Mouse (Mus musculus) CH12.LX (cell line): Measurements from ENCODE around the gene Ptger3. TPM values are rescaled to one million over a fixed set of nuclear protein-coding genes. Genes with fewer than 3 reads are reported as not detected.

Experiments used
- DNase-seq: peaks from one replicate; pipeline ENCODE4 v3.0.0-alpha.2; 2013; ENCODE audit errors: extremely low read depth
- H3K27ac ChIP-seq: 2 replicates; pipeline ENCODE4 v1.5.1; 2012; ENCODE audit warnings: low read depth, mild to moderate bottlenecking, control low read depth, moderate library complexity; ENCODE audit not compliant: insufficient read depth
- H3K27me3 ChIP-seq: replicated peaks from 2 replicates; pipeline ENCODE3; 2012; ENCODE audit warnings: inconsistent platforms
- H3K36me3 ChIP-seq, 2 experiments: replicated peaks in 1 of 2; 2 replicates each; pipeline versions ENCODE3 to v1.6.1; 2012; ENCODE audit warnings: inconsistent platforms in 1 of 2, low read length in 1 of 2, mild to moderate bottlenecking in 1 of 2, mixed read lengths in 1 of 2, moderate library complexity in 1 of 2; ENCODE audit not compliant: control insufficient read depth in 1 of 2, insufficient read depth in 1 of 2
- H3K4me1 ChIP-seq, 2 experiments: 2 replicates each; pipeline ENCODE4 v1.6.1; 2012; ENCODE audit warnings: inconsistent platforms in 1 of 2, moderate library complexity in 1 of 2; ENCODE audit not compliant: insufficient read depth in 2 of 2, control insufficient read depth in 1 of 2
- H3K4me2 ChIP-seq: 2 replicates; pipeline ENCODE4 v1.6.1; 2012; ENCODE audit warnings: low read depth, mild to moderate bottlenecking, control low read depth; ENCODE audit not compliant: poor library complexity, insufficient read depth, severe bottlenecking
- H3K4me3 ChIP-seq, 3 experiments: fragments of 150-350 bp in 1 of 3; sonication (generic) in 1 of 3; replicated peaks in 1 of 3; 2 replicates each; pipeline versions ENCODE3 to v1.5.1; 2011 to 2012; ENCODE audit warnings: low read depth in 2 of 3, low read length in 2 of 3, mild to moderate bottlenecking in 2 of 3, moderate library complexity in 2 of 3, control low read depth in 1 of 3, improper control_type of control experiment in 1 of 3, inconsistent platforms in 1 of 3, mixed read lengths in 1 of 3; ENCODE audit not compliant: poor library complexity in 1 of 3
- H3K79me2 ChIP-seq: replicated peaks from 2 replicates; pipeline ENCODE4 v1.6.1; 2012; ENCODE audit warnings: mild to moderate bottlenecking, moderate library complexity; ENCODE audit not compliant: control insufficient read depth, poor library complexity, insufficient read depth, severe bottlenecking; ENCODE audit errors: extremely low read depth
- H3K9ac ChIP-seq: 2 replicates; pipeline ENCODE4 v1.6.1; 2012; ENCODE audit warnings: low read depth, mild to moderate bottlenecking, control low read depth, moderate library complexity; ENCODE audit not compliant: insufficient read depth
- H3K9me3 ChIP-seq: replicated peaks from 2 replicates; pipeline ENCODE3; 2012; ENCODE audit warnings: low read length, inconsistent platforms, mixed read lengths
- CHD1 ChIP-seq: IDR thresholded peaks from 2 replicates; pipeline ENCODE4 v1.6.1; 2012; ENCODE audit warnings: low read depth, low read length, improper control_type of control experiment, inconsistent platforms
- CHD2 ChIP-seq: IDR thresholded peaks from 2 replicates; pipeline ENCODE4 v1.6.1; 2011; ENCODE audit warnings: low read length, improper control_type of control experiment
- CTCF ChIP-seq, 2 experiments: IDR thresholded peaks in 1 of 2; conservative IDR thresholded peaks in 1 of 2; 2 replicates each; pipeline ENCODE4 v1.5.1; 2011 to 2012; ENCODE audit warnings: low read depth in 2 of 2, low read length in 2 of 2, improper control_type of control experiment in 1 of 2, inconsistent platforms in 1 of 2, mild to moderate bottlenecking in 1 of 2, moderate library complexity in 1 of 2
- E2F4 ChIP-seq: IDR thresholded peaks from 2 replicates; pipeline ENCODE4 v1.6.1; 2011; ENCODE audit warnings: low read depth, low read length, improper control_type of control experiment; ENCODE audit not compliant: insufficient replicate concordance
- ELF1 ChIP-seq: IDR thresholded peaks from 2 replicates; pipeline ENCODE4 v1.6.1; 2014; ENCODE audit warnings: low read depth, mild to moderate bottlenecking, inconsistent platforms, low read length, improper control_type of control experiment
- EP300 ChIP-seq: IDR thresholded peaks from 2 replicates; pipeline ENCODE4 v1.6.1; 2011; ENCODE audit warnings: low read length, improper control_type of control experiment
- ETS1 ChIP-seq: conservative IDR thresholded peaks from 2 replicates; pipeline ENCODE4 v1.6.1; 2012; ENCODE audit warnings: low read depth, mild to moderate bottlenecking, inconsistent platforms, low read length, improper control_type of control experiment, moderate library complexity
- GABPA ChIP-seq: IDR thresholded peaks from 2 replicates; pipeline ENCODE4 v1.6.1; 2012; ENCODE audit warnings: low read depth, low read length, improper control_type of control experiment, inconsistent platforms; ENCODE audit not compliant: insufficient replicate concordance
- HCFC1 ChIP-seq: IDR thresholded peaks from 2 replicates; pipeline ENCODE4 v1.6.1; 2012; ENCODE audit warnings: low read depth, mild to moderate bottlenecking, inconsistent platforms, low read length, improper control_type of control experiment
- IRF4 ChIP-seq: IDR thresholded peaks from 2 replicates; pipeline ENCODE4 v1.6.1; 2014; ENCODE audit warnings: low read depth, mild to moderate bottlenecking, inconsistent platforms, low read length, improper control_type of control experiment
- JUN ChIP-seq: IDR thresholded peaks from 2 replicates; pipeline ENCODE4 v1.6.1; 2011; ENCODE audit warnings: low read depth, mild to moderate bottlenecking, low read length, improper control_type of control experiment, moderate library complexity; ENCODE audit not compliant: insufficient read depth
- KAT2A ChIP-seq: IDR thresholded peaks from 2 replicates; pipeline ENCODE4 v1.6.1; 2012; ENCODE audit warnings: low read length, improper control_type of control experiment, inconsistent platforms; ENCODE audit not compliant: insufficient replicate concordance
- MAX ChIP-seq: IDR thresholded peaks from 2 replicates; pipeline ENCODE4 v1.6.1; 2011; ENCODE audit warnings: low read length, improper control_type of control experiment
- MXI1 ChIP-seq: IDR thresholded peaks from 2 replicates; pipeline ENCODE4 v1.6.1; 2011; ENCODE audit warnings: mild to moderate bottlenecking, low read depth, low read length, improper control_type of control experiment
- MYC ChIP-seq: IDR thresholded peaks from 2 replicates; pipeline ENCODE4 v1.6.1; 2011; ENCODE audit warnings: low read depth, mild to moderate bottlenecking, improper control_type of control experiment, low read length
- NELFE ChIP-seq: IDR thresholded peaks from 2 replicates; pipeline ENCODE4 v1.6.1; 2011; ENCODE audit warnings: low read depth, low read length, improper control_type of control experiment
- NRF1 ChIP-seq: IDR thresholded peaks from 2 replicates; pipeline ENCODE4 v1.6.1; 2014; ENCODE audit warnings: low read depth, mild to moderate bottlenecking, inconsistent platforms, low read length, improper control_type of control experiment, moderate library complexity
- PAX5 ChIP-seq: IDR thresholded peaks from 2 replicates; pipeline ENCODE4 v1.6.1; 2012; ENCODE audit warnings: low read length, inconsistent platforms, mixed read lengths
- POLR2AphosphoS2 ChIP-seq: IDR thresholded peaks from 2 replicates; pipeline ENCODE4 v1.6.1; 2011; ENCODE audit warnings: low read depth, low read length, improper control_type of control experiment
- RCOR1 ChIP-seq: conservative IDR thresholded peaks from 2 replicates; pipeline ENCODE4 v1.6.1; 2012; ENCODE audit warnings: low read depth, mild to moderate bottlenecking, inconsistent platforms, low read length, improper control_type of control experiment
- SIN3A ChIP-seq: IDR thresholded peaks from 2 replicates; pipeline ENCODE4 v1.6.1; 2012; ENCODE audit warnings: low read length, improper control_type of control experiment, inconsistent platforms
- TBP ChIP-seq: conservative IDR thresholded peaks from 2 replicates; pipeline ENCODE4 v1.6.1; 2011; ENCODE audit warnings: low read depth, low read length, improper control_type of control experiment
- USF1 ChIP-seq: IDR thresholded peaks from 2 replicates; pipeline ENCODE4 v1.6.1; 2014; ENCODE audit warnings: low read depth, mild to moderate bottlenecking, inconsistent platforms, low read length, improper control_type of control experiment
- USF2 ChIP-seq: conservative IDR thresholded peaks from 2 replicates; pipeline ENCODE4 v1.6.1; 2011; ENCODE audit warnings: low read depth, low read length, improper control_type of control experiment
- ZKSCAN1 ChIP-seq: IDR thresholded peaks from 2 replicates; pipeline ENCODE4 v1.6.1; 2012; ENCODE audit warnings: low read depth, inconsistent platforms, low read length, improper control_type of control experiment, borderline replicate concordance
- dilution Hi-C: fragments of 300-500 bp; cut with MboI; formaldehyde crosslinking; loops from 2 replicates; pipeline ENCODE4 v1.14.3; 2020; ENCODE audit warnings: low sequenced_read_pairs; ENCODE audit not compliant: extremely low pct_unique_long_range_greater_than_20kb, extremely low pct_ligation_motif_present
- in situ Hi-C: fragments of 300-500 bp; cut with MboI; formaldehyde crosslinking; loops from 3 replicates; pipeline ENCODE4 v1.14.3; 2019; ENCODE audit warnings: low sequenced_read_pairs, low pct_ligation_motif_present, low pct_unique_long_range_greater_than_20kb, mixed read lengths
- polyA plus RNA-seq: library from polyadenylated mRNA; unstranded; fragments of >175 nt; gene quantifications from 2 replicates; pipeline ENCODE4 v1.2.1, GENCODE M21; 2012; ENCODE audit warnings: low read depth; ENCODE audit not compliant: insufficient read length
- total RNA-seq, 2 experiments: library from RNA; depleted of rRNA; stranded (reverse); fragments of 300-350 nt in 1 of 2; fragments of >200 nt in 1 of 2; gene quantifications; 2 replicates each; pipeline ENCODE4 v1.2.3; 2012 to 2014

The Ptger3 gene
- total and polyA plus RNA-seq, 3 experiments = 0.06 TPM; not detected in 2

DNA sequence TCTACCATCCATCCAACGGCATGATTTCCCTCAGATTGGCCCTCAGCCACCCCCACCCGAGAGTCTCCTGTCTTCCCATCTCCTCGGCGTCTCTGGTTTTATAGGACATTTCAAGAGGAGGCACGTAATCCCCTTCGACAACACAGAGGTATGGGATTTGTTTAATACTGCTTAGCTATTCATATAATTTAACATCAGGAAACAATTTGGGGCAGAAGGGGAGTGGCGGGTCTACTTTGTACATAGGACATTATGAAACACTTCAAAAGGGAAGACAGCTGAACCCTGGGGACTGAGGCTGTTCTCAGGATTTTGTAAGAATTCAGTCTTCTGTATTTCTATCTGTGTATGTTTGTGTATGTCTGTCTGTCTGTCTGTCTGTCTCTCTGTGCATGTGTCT lies 94.9 kb downstream of the Ptger3 start:
- H3K79me2 ChIP-seq = no peaks in the 10 kb centered on the region
- H3K4me1 ChIP-seq = no peaks in the 10 kb centered on the region
- H3K27ac ChIP-seq = no peak overlapping the region
- no peak overlapping the region for H3K4me2 ChIP-seq
- H3K27me3 ChIP-seq = peaks cover 1% of the 10 kb centered on the region
- H3K36me3 ChIP-seq = no peaks in the 10 kb centered on the region
- no peak overlapping the region for H3K9ac ChIP-seq
- H3K4me3 ChIP-seq = no peak overlapping the region
- in situ Hi-C loops (no loop called here), dilution Hi-C loops (no loop called here)
- no peak for DNase-seq
- TF ChIP-seq NELFE = no peak
- H3K9me3 ChIP-seq = no peaks in the 10 kb centered on the region

DNA sequence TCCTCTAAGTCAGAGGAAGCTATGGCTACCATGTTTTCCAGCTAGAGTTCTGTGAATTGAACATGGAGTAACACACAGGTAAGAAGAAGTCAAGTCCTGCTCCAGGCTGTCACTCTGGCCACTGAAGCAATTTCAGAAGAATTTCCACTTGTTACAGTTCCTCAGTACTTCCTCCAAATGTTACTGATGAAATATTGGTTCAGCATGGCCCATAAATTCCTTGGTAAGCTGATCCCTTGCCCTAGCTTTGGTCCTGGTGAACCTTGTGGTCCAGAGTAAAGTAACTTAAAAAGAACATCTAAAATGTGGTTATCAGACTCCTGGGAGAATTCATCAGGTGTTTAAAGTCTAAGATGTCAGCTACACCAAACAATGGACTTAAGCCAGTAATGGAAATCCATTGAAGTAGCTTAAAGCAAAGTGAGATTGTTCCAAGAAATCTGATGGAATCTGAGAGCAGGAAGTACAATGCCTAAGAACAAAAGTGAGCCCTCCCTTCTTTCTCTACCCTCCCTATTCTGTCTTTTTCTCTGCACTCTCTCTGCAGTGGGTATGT lies 97.9 kb downstream of the Ptger3 start:
- H3K4me2 ChIP-seq = no peak overlapping the region
- peaks cover 1% of the 10 kb centered on the region for H3K27me3 ChIP-seq
- H3K9ac ChIP-seq = no peak overlapping the region
- H3K4me3 ChIP-seq = no peak overlapping the region
- H3K36me3 ChIP-seq = no peaks in the 10 kb centered on the region
- dilution Hi-C loops (no loop called here), in situ Hi-C loops (no loop called here)
- no peak overlapping the region for H3K27ac ChIP-seq
- H3K79me2 ChIP-seq = no peaks in the 10 kb centered on the region
- no peak for TF ChIP-seq MXI1
- TF ChIP-seq NRF1 = no peak
- TF ChIP-seq RCOR1 = no peak
- TF ChIP-seq ELF1 = no peak
- TF ChIP-seq POLR2AphosphoS2 = no peak
- TF ChIP-seq CHD1 = no peak
- TF ChIP-seq IRF4 = no peak
- no peak for TF ChIP-seq KAT2A
- TF ChIP-seq SIN3A = no peak
- no peaks in the 10 kb centered on the region for H3K4me1 ChIP-seq
- no peak for DNase-seq
- H3K9me3 ChIP-seq = no peaks in the 10 kb centered on the region

DNA sequence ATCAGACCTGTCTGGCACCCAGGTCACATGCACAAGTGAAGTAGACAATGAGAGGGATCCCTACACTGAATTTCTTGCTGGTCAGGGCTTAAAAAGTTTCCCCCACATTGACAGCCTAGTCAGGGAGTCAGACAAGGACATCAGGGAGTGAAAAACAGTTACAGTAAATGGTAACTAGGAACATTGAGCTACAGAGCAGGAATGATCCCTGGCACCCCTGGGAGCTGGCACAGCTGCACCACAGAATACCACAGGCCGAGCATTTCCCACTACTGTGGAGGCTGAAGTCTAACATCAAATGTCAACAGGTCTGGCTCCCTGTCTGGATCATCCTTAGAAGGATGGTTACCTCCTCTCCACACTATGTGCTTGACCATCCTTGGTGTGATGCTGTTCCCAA lies 98.8 kb downstream of the Ptger3 start:
- Histone ChIP-seq H3K9ac (no peak overlapping the region), H3K4me2 (no peak overlapping the region), H3K79me2 (no peaks in the 10 kb centered on the region), H3K27me3 (peaks cover 1% of the 10 kb centered on the region), H3K4me3 (no peak overlapping the region), H3K36me3 (no peaks in the 10 kb centered on the region), H3K27ac (no peak overlapping the region), H3K4me1 (no peaks in the 10 kb centered on the region), H3K9me3 (no peaks in the 10 kb centered on the region)
- dilution Hi-C loops (no loop called here), in situ Hi-C loops (no loop called here)
- TF ChIP-seq CHD2 (no peak), RCOR1 (no peak), POLR2AphosphoS2 (no peak), ETS1 (no peak), HCFC1 (no peak), JUN (no peak), MAX (no peak), MYC (no peak), SIN3A (no peak), ZKSCAN1 (no peak), TBP (no peak), CTCF (conservative IDR thresholded peaks at IDR 0.05 in 1 of 2, IDR thresholded peaks at IDR 0.05 in 1 of 2; ENCODE audit: low read depth in 2 of 2, low read length in 2 of 2) (no peak), MXI1 (no peak), USF1 (no peak), USF2 (no peak), ELF1 (no peak), GABPA (no peak), PAX5 (no peak), E2F4 (no peak), EP300 (no peak)
- DNase-seq = no peak
